Mouse (Mus musculus) embryonic fibroblast, embryonic 13.5 days (primary cell): ENCODE data around the gene Kcnip4.

Source experiments
- CTCF ChIP-seq: IDR thresholded peaks from 2 replicates; pipeline ENCODE4 v1.5.1; 2011; ENCODE audit warnings: mild to moderate bottlenecking, control low read depth, low read length, moderate library complexity, borderline replicate concordance; ENCODE audit not compliant: insufficient read depth
- POLR2A ChIP-seq: IDR thresholded peaks from 2 replicates; pipeline ENCODE4 v1.6.1; 2011; ENCODE audit warnings: low read depth, mild to moderate bottlenecking, control low read depth, low read length, moderate library complexity

- TF ChIP-seq POLR2A (no peak), CTCF (no peak)
Observed at GRCm38 (mm10) chr5:49487270-49487669, 37.4 kb downstream of the Kcnip4 start.
